Mouse (Mus musculus) heart, embryonic 15.5 days (tissue): ENCODE data around the gene Pnpla7. TPM values are rescaled to one million over a fixed set of nuclear protein-coding genes. Genes with fewer than 3 reads are reported as not detected.
A peak's percentile ranks its signal among the peaks of the same experiment; 100 is the strongest.

Source experiments
- ATAC-seq: fragments of 200-750 bp; cut with Nextera tagmentation; replicated peaks from 2 replicates; pipeline ENCODE4 v1.8.0; 2017; ENCODE audit warnings: low read depth, moderate TSS enrichment; ENCODE audit not compliant: insufficient number of reproducible peaks, insufficient read depth, low FRiP score
- H3K27ac ChIP-seq: fragments of 300-500 bp; sonication (generic); 2 replicates; pipeline ENCODE4 v1.5.1; 2015; ENCODE audit warnings: mild to moderate bottlenecking, inconsistent platforms
- H3K27me3 ChIP-seq: fragments of 300-500 bp; sonication (generic); 2 replicates; pipeline ENCODE4 v1.6.1; 2015; ENCODE audit warnings: inconsistent platforms
- H3K36me3 ChIP-seq: fragments of 300-500 bp; sonication (generic); 2 replicates; pipeline ENCODE4 v1.6.1; 2015; ENCODE audit warnings: mild to moderate bottlenecking, inconsistent platforms
- H3K4me1 ChIP-seq: fragments of 300-500 bp; sonication (generic); replicated peaks from 2 replicates; pipeline ENCODE4 v1.6.1; 2015; ENCODE audit warnings: inconsistent platforms
- H3K4me2 ChIP-seq: fragments of 300-500 bp; sonication (generic); 2 replicates; pipeline ENCODE4 v1.6.1; 2015; ENCODE audit warnings: inconsistent platforms, mild to moderate bottlenecking, moderate library complexity
- H3K4me3 ChIP-seq: fragments of 300-500 bp; sonication (generic); 2 replicates; pipeline ENCODE4 v1.5.1; 2015; ENCODE audit warnings: mild to moderate bottlenecking, inconsistent platforms
- H3K9ac ChIP-seq: fragments of 300-500 bp; sonication (generic); 2 replicates; pipeline ENCODE4 v1.6.1; 2015; ENCODE audit warnings: mild to moderate bottlenecking, inconsistent platforms
- H3K9me3 ChIP-seq: fragments of 300-500 bp; sonication (generic); replicated peaks from 2 replicates; pipeline ENCODE4 v1.6.1; 2016; ENCODE audit warnings: inconsistent platforms
- WGBS: fragments of 180-500 bp; shearing (Covaris S2); methylation state at CpG from one replicate; pipeline ENCODE4 v1.1.7; 2015; ENCODE audit warnings: mixed read lengths; 5-methylcytosine and 5-hydroxymethylcytosine counted together
- polyA plus RNA-seq: library from polyadenylated mRNA; unstranded; fragments of >200 nt; fragmentation: Nextera tagmentation; extraction: Ambion mirVana; gene quantifications from 2 replicates; pipeline ENCODE4 v1.2.1, GENCODE M21; 2015

Gene Pnpla7
- polyA plus RNA-seq, 1 experiment from 2014 or later = 10.3 TPM

GRCm38 (mm10) chr2:25075506-25075905 lies 99.7 kb downstream of the Pnpla7 start:
- no peaks in the 10 kb centered on the region for H3K27me3 ChIP-seq
- no peak overlapping the region for H3K4me2 ChIP-seq
- no peak overlapping the region for H3K27ac ChIP-seq
- H3K4me3 ChIP-seq = no peak overlapping the region
- no peaks in the 10 kb centered on the region for H3K36me3 ChIP-seq
- no peaks in the 10 kb centered on the region for H3K9me3 ChIP-seq
- 58% methylated on average over 4 of the region's 4 CpGs for WGBS
- H3K4me1 ChIP-seq = no peaks in the 10 kb centered on the region
- H3K9ac ChIP-seq = no peak overlapping the region
- ATAC-seq = no peak

- no peak overlapping the region for H3K4me2 ChIP-seq
- no peak overlapping the region for H3K27ac ChIP-seq
- no peak overlapping the region for H3K4me3 ChIP-seq
- ATAC-seq = no peak
- no peaks in the 10 kb centered on the region for H3K4me1 ChIP-seq
- no peak overlapping the region for H3K9ac ChIP-seq
- H3K36me3 ChIP-seq = no peaks in the 10 kb centered on the region
- no peaks in the 10 kb centered on the region for H3K9me3 ChIP-seq
- H3K27me3 ChIP-seq = peaks cover 7% of the 10 kb centered on the region
- WGBS = 88% methylated on average over 1 of the region's 1 CpGs
These were observed 103.1 kb downstream of the Pnpla7 start for GRCm38 (mm10) chr2:25078967-25079366.

- WGBS = 50% methylated on average over 5 of the region's 5 CpGs
- H3K4me1 ChIP-seq = no peaks in the 10 kb centered on the region
- H3K9ac ChIP-seq = no peak within 1 kb of the TSS
- H3K27ac ChIP-seq = no peak within 1 kb of the TSS
- no peak within 1 kb of the TSS for H3K4me3 ChIP-seq
- no peak for ATAC-seq
- peaks cover 7% of the 10 kb centered on the region for H3K27me3 ChIP-seq
- no peaks in the 10 kb centered on the region for H3K9me3 ChIP-seq
- no peaks in the 10 kb centered on the region for H3K36me3 ChIP-seq
- H3K4me2 ChIP-seq = no peak within 1 kb of the TSS
These were observed 104.2 kb downstream of the Pnpla7 start, which contains the start of gene Entpd8 for GRCm38 (mm10) chr2:25080076-25080475. Gene Entpd8 (plus strand): TSS chr2:25080304.

- ATAC-seq = no peak
- Histone ChIP-seq H3K4me2 (no peak overlapping the region), H3K9me3 (no peaks in the 10 kb centered on the region), H3K4me1 (no peaks in the 10 kb centered on the region), H3K27ac (no peak overlapping the region), H3K9ac (no peak overlapping the region), H3K27me3 (peaks cover 7% of the 10 kb centered on the region), H3K4me3 (no peak overlapping the region), H3K36me3 (no peaks in the 10 kb centered on the region)
- WGBS = 63% methylated on average over 4 of the region's 4 CpGs
These were observed 107.9 kb downstream of the Pnpla7 start for GRCm38 (mm10) chr2:25083697-25084096.

GRCm38 (mm10) chr2:25085571-25085970 lies 109.7 kb downstream of the Pnpla7 start:
- 77% methylated on average over 5 of the region's 5 CpGs for WGBS

GRCm38 (mm10) chr2:25087842-25088241 lies 112.0 kb downstream of the Pnpla7 start:
- no peaks in the 10 kb centered on the region for H3K4me1 ChIP-seq
- no peak overlapping the region for H3K4me3 ChIP-seq
- peaks cover 6% of the 10 kb centered on the region for H3K27me3 ChIP-seq
- 74% methylated on average over 2 of the region's 2 CpGs for WGBS
- H3K9me3 ChIP-seq = no peaks in the 10 kb centered on the region
- H3K27ac ChIP-seq = no peak overlapping the region
- H3K9ac ChIP-seq = no peak overlapping the region
- no peaks in the 10 kb centered on the region for H3K36me3 ChIP-seq
- no peak for ATAC-seq
- no peak overlapping the region for H3K4me2 ChIP-seq

More at GRCm38 (mm10) chr2:25085571-25085970, 109.7 kb downstream of the Pnpla7 start:
- no peaks in the 10 kb centered on the region for H3K4me1 ChIP-seq
- H3K27me3 ChIP-seq = peaks cover 7% of the 10 kb centered on the region
- H3K27ac ChIP-seq = no peak overlapping the region
- H3K36me3 ChIP-seq = no peaks in the 10 kb centered on the region
- H3K4me2 ChIP-seq = no peak overlapping the region
- H3K9me3 ChIP-seq = no peaks in the 10 kb centered on the region
- no peak overlapping the region for H3K9ac ChIP-seq
- no peak for ATAC-seq
- H3K4me3 ChIP-seq = no peak overlapping the region

GRCm38 (mm10) chr2:25088636-25089035 lies 112.8 kb downstream of the Pnpla7 start:
- Histone ChIP-seq H3K27me3 (no peaks in the 10 kb centered on the region), H3K4me2 (no peak overlapping the region), H3K9ac (no peak overlapping the region), H3K4me3 (no peak overlapping the region), H3K9me3 (no peaks in the 10 kb centered on the region), H3K27ac (no peak overlapping the region), H3K36me3 (no peaks in the 10 kb centered on the region), H3K4me1 (no peaks in the 10 kb centered on the region)
- WGBS = 71% methylated on average over 3 of the region's 3 CpGs
- ATAC-seq = no peak

GRCm38 (mm10) chr2:25094785-25095108 lies 118.9 kb downstream of the Pnpla7 start:
- H3K9me3 ChIP-seq = no peaks in the 10 kb centered on the region
- H3K9ac ChIP-seq = no peak overlapping the region
- peaks cover 13% of the 10 kb centered on the region for H3K27me3 ChIP-seq
- H3K36me3 ChIP-seq = no peaks in the 10 kb centered on the region
- 0 out of 2 replicates have a peak overlapping the region, but pooled peaks have one; percentile 7 for H3K4me3 ChIP-seq
- H3K4me2 ChIP-seq = peak overlapping the region; percentile 42
- 32% methylated on average over 17 of the region's 17 CpGs for WGBS
- no peak overlapping the region for H3K27ac ChIP-seq
- peaks cover 4% of the 10 kb centered on the region; the same call in 1 of the 2 replicates for H3K4me1 ChIP-seq
- ATAC-seq = no peak

- WGBS = 44% methylated on average over 28 of the region's 28 CpGs
These were observed 119.4 kb downstream of the Pnpla7 start, which contains the start of gene Noxa1 for GRCm38 (mm10) chr2:25095109-25095850. Gene Noxa1 (minus strand): TSS chr2:25095149.

GRCm38 (mm10) chr2:25098005-25098615 lies 122.3 kb downstream of the Pnpla7 start:
- peaks cover 13% of the 10 kb centered on the region for H3K27me3 ChIP-seq
- WGBS = 55% methylated on average over 3 of the region's 3 CpGs

More at GRCm38 (mm10) chr2:25095109-25095850, 119.4 kb downstream of the Pnpla7 start, which contains the start of gene Noxa1:
- H3K9ac ChIP-seq = no peak within 1 kb of the TSS
- H3K4me2 ChIP-seq = peak within 1 kb of the TSS; percentile 42
- H3K27me3 ChIP-seq = peaks cover 13% of the 10 kb centered on the region
- H3K4me3 ChIP-seq = 0 out of 2 replicates have a peak within 1 kb of the TSS, but pooled peaks have one; percentile 7
- ATAC-seq = peak; percentile 30; the same call in 1 of the 2 replicates
- H3K27ac ChIP-seq = no peak within 1 kb of the TSS
- H3K36me3 ChIP-seq = no peaks in the 10 kb centered on the region
- H3K9me3 ChIP-seq = no peaks in the 10 kb centered on the region
- peaks cover 4% of the 10 kb centered on the region; the same call in 1 of the 2 replicates for H3K4me1 ChIP-seq

GRCm38 (mm10) chr2:25098956-25099355 lies 123.1 kb downstream of the Pnpla7 start:
- H3K4me2 ChIP-seq = no peak overlapping the region
- H3K27me3 ChIP-seq = peaks cover 11% of the 10 kb centered on the region
- ATAC-seq = peak; percentile 34; the same call in 1 of the 2 replicates
- no peak overlapping the region for H3K4me3 ChIP-seq
- no peaks in the 10 kb centered on the region for H3K9me3 ChIP-seq
- H3K4me1 ChIP-seq = peaks cover 4% of the 10 kb centered on the region; the same call in 1 of the 2 replicates
- H3K36me3 ChIP-seq = no peaks in the 10 kb centered on the region
- 43% methylated on average over 5 of the region's 5 CpGs for whole genome bisulfite sequencing
- no peak overlapping the region for H3K9ac ChIP-seq
- H3K27ac ChIP-seq = no peak overlapping the region

More at GRCm38 (mm10) chr2:25098005-25098615, 122.3 kb downstream of the Pnpla7 start:
- Histone ChIP-seq H3K4me1 (peaks cover 4% of the 10 kb centered on the region; the same call in 1 of the 2 replicates), H3K9ac (no peak overlapping the region), H3K4me3 (no peak overlapping the region), H3K27ac (no peak overlapping the region), H3K36me3 (no peaks in the 10 kb centered on the region), H3K4me2 (no peak overlapping the region), H3K9me3 (no peaks in the 10 kb centered on the region)
- ATAC-seq = no peak
